Mouse (Mus musculus): ENCODE data around the gene Kcna5. TPM values are rescaled to one million over a fixed set of nuclear protein-coding genes. Genes with fewer than 3 reads are reported as not detected.

The Kcna5 gene
- total RNA-seq, 4 experiments from 2014 or later: 9.0 to 10.0 (median 9.2) TPM

GRCm38 (mm10) chr6:126536926-126537325 is 1.7 kb upstream of the Kcna5 start:
- no peak for DNase-seq (ENCODE audit: low spot score in 2 of 2)

- DNase-seq (ENCODE audit: low spot score in 2 of 2): no peak
Observed at GRCm38 (mm10) chr6:126535911-126536270, 679 bp upstream of the Kcna5 start.

- DNase-seq (ENCODE audit: low spot score in 2 of 2): no peak
Observed at GRCm38 (mm10) chr6:126534531-126535207, 543 bp downstream of the Kcna5 start.

- no peak for DNase-seq (ENCODE audit: low spot score in 2 of 2)
Observed at GRCm38 (mm10) chr6:126531306-126531705, 3.9 kb downstream of the Kcna5 start.

GRCm38 (mm10) chr6:126530019-126530418 is 5.2 kb downstream of the Kcna5 start:
- DNase-seq (ENCODE audit: low spot score in 2 of 2): no peak

- peak in 1 of 2 experiments; percentile 47 for DNase-seq (ENCODE audit: low spot score in 2 of 2)
Observed at GRCm38 (mm10) chr6:126514720-126515119, 20.5 kb downstream of the Kcna5 start.

GRCm38 (mm10) chr6:126513714-126514248 is 21.4 kb downstream of the Kcna5 start:
- no peak for DNase-seq (ENCODE audit: low spot score in 2 of 2)

GRCm38 (mm10) chr6:126513154-126513553 is 22.1 kb downstream of the Kcna5 start:
- no peak for DNase-seq (ENCODE audit: low spot score in 2 of 2)

- DNase-seq (ENCODE audit: low spot score in 2 of 2): no peak
Observed at GRCm38 (mm10) chr6:126508671-126509070, 26.5 kb downstream of the Kcna5 start.

- DNase-seq (ENCODE audit: low spot score in 2 of 2): no peak
Observed at GRCm38 (mm10) chr6:126503920-126504319, 31.3 kb downstream of the Kcna5 start.

GRCm38 (mm10) chr6:126502691-126503301 is 32.4 kb downstream of the Kcna5 start:
- DNase-seq (ENCODE audit: low spot score in 2 of 2): no peak

- no peak for DNase-seq (ENCODE audit: low spot score in 2 of 2)
Observed at GRCm38 (mm10) chr6:126500985-126501384, 34.2 kb downstream of the Kcna5 start.

- peak in 1 of 2 experiments; percentile 95 for DNase-seq (ENCODE audit: low spot score in 2 of 2)
Observed at GRCm38 (mm10) chr6:126500088-126500487, 35.1 kb downstream of the Kcna5 start.

GRCm38 (mm10) chr6:126497878-126498277 is 37.3 kb downstream of the Kcna5 start:
- DNase-seq (ENCODE audit: low spot score in 2 of 2): peak in 1 of 2 experiments; percentile 20

GRCm38 (mm10) chr6:126497173-126497839 is 37.9 kb downstream of the Kcna5 start:
- no peak for DNase-seq (ENCODE audit: low spot score in 2 of 2)

- no peak for DNase-seq (ENCODE audit: low spot score in 2 of 2)
Observed at GRCm38 (mm10) chr6:126487136-126487535, 48.1 kb downstream of the Kcna5 start.

GRCm38 (mm10) chr6:126484887-126485286 is 50.3 kb downstream of the Kcna5 start:
- DNase-seq (ENCODE audit: low spot score in 2 of 2): no peak

GRCm38 (mm10) chr6:126483264-126483867 is 51.8 kb downstream of the Kcna5 start:
- no peak for DNase-seq (ENCODE audit: low spot score in 2 of 2)

All from left cerebral cortex, adult 8-10 months (tissue).